Mouse (Mus musculus) cerebellum, adult 9-10 months (tissue): ENCODE results near the gene Vmn1r199.
"Not testable (repeated sequence)": the region's sequence is repeated elsewhere in the genome, so short reads cannot be mapped to it uniquely, and the experiment has no call there.

Source experiments
- DNase-seq: peaks from one replicate; pipeline ENCODE4 v3.0.0; 2022

The Vmn1r199 gene

DNA sequence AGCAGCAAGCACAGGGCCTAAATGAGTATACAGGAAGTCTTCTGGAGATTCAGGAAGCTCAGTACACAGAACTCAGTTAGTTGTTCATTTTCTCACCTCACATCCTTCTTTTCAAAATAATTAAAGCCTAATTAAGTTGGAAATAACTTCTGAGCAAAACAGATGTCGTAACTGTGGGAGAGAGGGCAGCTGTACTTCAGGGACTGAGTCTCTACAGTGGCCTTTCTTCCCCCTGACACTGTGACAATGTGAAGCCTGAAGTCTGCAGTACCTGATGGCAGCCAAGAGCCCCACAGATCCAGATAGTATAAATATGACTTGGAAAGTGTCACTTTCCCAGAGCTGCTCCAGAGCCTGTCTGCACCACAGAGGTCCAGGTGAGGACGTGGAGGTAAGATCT lies at the start of gene Vmn1r199:
TSS of gene Vmn1r199 (plus strand) at position 301 of the 400 bp plus-strand sequence.
- DNase-seq, result no peak

DNA sequence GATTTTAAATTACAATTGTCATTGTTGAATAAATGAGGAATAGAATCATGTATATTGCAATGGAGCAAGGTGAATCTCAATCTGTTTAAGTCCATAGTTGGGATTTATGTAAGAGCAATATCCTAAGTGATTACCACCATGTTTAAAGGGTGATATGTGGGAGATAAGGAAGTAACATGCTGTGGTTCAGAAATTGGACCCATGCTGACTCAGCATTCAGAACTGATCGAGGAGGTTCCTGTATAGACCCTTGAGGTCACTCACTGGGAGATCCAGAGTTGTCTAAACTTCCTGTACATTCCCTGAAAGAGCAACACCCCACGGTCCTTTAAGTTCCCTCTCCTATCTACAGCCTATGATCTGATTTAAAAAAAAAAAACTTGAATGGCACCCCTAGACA lies 46.3 kb upstream of the Vmn1r199 start:
- no peak for DNase-seq

DNA sequence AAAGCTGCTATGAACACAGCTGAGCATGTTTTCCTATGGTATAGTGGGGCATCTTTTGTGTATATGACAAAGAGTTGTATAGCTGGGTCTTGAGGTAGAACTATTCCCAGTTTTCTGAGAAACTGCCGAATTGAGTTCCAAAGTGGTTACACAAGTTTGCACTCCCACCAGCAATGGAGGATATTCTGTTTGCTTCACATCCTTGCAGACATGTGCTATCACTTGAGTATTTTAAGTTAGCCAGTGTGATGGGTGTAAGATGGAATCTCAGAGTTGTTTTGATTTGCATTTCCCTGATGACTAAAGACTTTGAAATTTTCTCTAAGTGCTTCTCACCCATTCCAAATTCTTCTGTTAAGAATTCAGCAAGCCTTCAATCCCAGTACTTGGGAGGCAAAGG lies 44.1 kb upstream of the Vmn1r199 start:
- no peak for DNase-seq

DNA sequence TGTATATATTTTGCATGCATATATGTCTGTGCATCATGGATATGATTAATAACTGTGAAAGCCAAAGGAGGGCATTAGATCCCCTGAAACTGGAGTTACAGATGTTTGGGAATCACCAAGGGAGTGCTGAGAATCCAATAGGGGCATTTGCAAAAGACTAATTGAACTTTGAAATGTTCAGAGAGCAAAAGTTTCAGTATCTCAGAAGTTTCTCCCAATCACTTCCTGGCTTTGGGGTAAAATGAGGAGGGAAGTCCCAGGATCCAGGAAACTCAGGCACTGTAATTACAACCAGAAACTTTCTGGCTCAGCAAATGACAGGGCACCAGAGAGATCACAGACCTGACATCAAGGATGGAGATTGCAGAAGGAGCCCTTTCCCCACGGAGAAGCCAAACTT lies 29.6 kb upstream of the Vmn1r199 start, which contains the start of gene Vmn1r198:
TSS of gene Vmn1r198 (plus strand) at position 301 of the 400 bp plus-strand sequence.
- no peak for DNase-seq

- no peak for DNase-seq
Observed at GRCm38 (mm10) chr13:22350813-22351212, 28.8 kb upstream of the Vmn1r199 start.

DNA sequence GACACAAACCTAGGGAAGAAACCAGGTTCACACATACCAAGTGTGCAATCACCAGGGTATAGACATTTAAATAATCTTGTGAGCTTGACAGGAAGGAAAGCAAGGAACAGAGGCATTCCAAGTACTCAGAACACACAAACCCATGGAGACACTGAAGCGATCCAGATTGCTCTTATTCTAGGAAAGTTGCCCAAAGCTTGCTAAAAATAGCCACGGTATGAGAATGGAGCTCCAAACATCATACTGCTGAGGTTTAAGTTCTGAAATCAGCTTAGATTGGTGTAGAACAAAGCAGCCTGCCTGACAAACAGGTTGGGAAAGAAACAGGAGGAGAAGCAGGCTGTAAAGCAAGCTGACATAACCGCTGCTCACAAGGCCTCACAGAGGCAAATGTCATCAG lies 1.5 kb downstream of the Vmn1r199 start:
- not testable (repeated sequence) for DNase-seq

- DNase-seq, result no peak
Observed at GRCm38 (mm10) chr13:22383401-22383800, 3.8 kb downstream of the Vmn1r199 start.

DNA sequence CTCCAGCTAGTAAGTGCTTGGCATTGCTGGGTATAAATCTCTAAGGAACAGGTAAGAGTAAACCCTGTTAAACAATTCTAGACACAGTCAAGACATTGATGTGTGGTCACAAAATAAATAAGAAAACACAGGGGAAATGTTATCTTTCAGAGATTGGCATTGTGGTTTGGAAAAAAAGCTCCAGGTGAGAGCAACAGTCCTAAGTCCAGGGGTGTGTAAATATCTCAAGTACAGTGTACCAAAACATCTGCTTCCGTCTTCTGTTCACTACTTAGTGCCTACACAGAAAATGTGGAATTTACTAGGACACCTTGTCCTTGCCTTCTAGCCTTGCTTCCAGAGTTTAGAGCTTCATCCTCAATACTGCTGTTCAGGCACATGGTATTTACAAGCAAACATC lies 7.4 kb downstream of the Vmn1r199 start:
- no peak for DNase-seq

- DNase-seq, result no peak
Observed at GRCm38 (mm10) chr13:22390073-22390472, 10.5 kb downstream of the Vmn1r199 start, which contains the start of gene Vmn1r200. Gene Vmn1r200, plus strand, starts transcription at chr13:22390373.

GRCm38 (mm10) chr13:22402978-22403377 lies 23.4 kb downstream of the Vmn1r199 start:
- no peak for DNase-seq
